Mouse (Mus musculus) myocyte (in vitro differentiated cells): Measurements from ENCODE around the gene Zfp821. TPM values are rescaled to one million over a fixed set of nuclear protein-coding genes. Genes with fewer than 3 reads are reported as not detected.

ENCODE experiments used
- H3K27me3 ChIP-seq: one replicate; pipeline ENCODE4 v1.6.1; 2011; ENCODE audit not compliant: control insufficient read depth, insufficient read depth, insufficient read length
- H3K36me3 ChIP-seq: one replicate; pipeline ENCODE4 v1.6.1; 2011; ENCODE audit not compliant: control insufficient read depth, insufficient read depth
- H3K4me2 ChIP-seq: one replicate; pipeline ENCODE4 v1.6.1; 2011; ENCODE audit warnings: low read depth, control low read depth
- H3K4me3 ChIP-seq: one replicate; pipeline ENCODE4 v1.5.1; 2011; ENCODE audit warnings: mild to moderate bottlenecking, control low read depth, moderate library complexity
- H3K79me2 ChIP-seq: one replicate; pipeline ENCODE4 v1.6.1; 2011; ENCODE audit not compliant: control insufficient read depth, insufficient read depth
- H3ac ChIP-seq: one replicate; pipeline ENCODE4 v1.6.1; 2011; ENCODE audit not compliant: control insufficient read depth, insufficient read length
- CEBPB ChIP-seq: IDR thresholded peaks from 2 replicates; pipeline ENCODE4 v1.6.1; 2011; ENCODE audit warnings: mild to moderate bottlenecking, moderate library complexity; ENCODE audit not compliant: poor library complexity, insufficient read depth, severe bottlenecking
- E2F4 ChIP-seq: IDR thresholded peaks from one replicate; pipeline ENCODE4 v1.6.1; 2011; ENCODE audit warnings: mild to moderate bottlenecking, control low read depth, moderate library complexity; ENCODE audit not compliant: insufficient read depth
- MAX ChIP-seq: IDR thresholded peaks from one replicate; pipeline ENCODE4 v1.6.1; 2011; ENCODE audit warnings: low read depth, mild to moderate bottlenecking, control low read depth
- MYOD1 ChIP-seq, 3 experiments: IDR thresholded peaks; one replicate each; pipeline ENCODE4 v1.6.1; 2011; ENCODE audit warnings: control low read depth in 2 of 3, low read depth in 2 of 3, mild to moderate bottlenecking in 2 of 3, moderate library complexity in 1 of 3; ENCODE audit not compliant: insufficient read length in 2 of 3, control insufficient read depth in 1 of 3
- MYOG ChIP-seq, 3 experiments: IDR thresholded peaks; one replicate each; pipeline ENCODE4 v1.6.1; 2011; ENCODE audit warnings: control low read depth in 2 of 3, low read depth in 2 of 3, mild to moderate bottlenecking in 2 of 3; ENCODE audit not compliant: insufficient read length in 2 of 3, control insufficient read depth in 1 of 3, insufficient read depth in 1 of 3
- POLR2A ChIP-seq: IDR thresholded peaks from one replicate; pipeline ENCODE4 v1.6.1; 2011; ENCODE audit warnings: low read depth, mild to moderate bottlenecking, control low read depth, moderate library complexity; ENCODE audit not compliant: insufficient read length
- POLR2AphosphoS2 ChIP-seq: IDR thresholded peaks from one replicate; pipeline ENCODE4 v1.6.1; 2011; ENCODE audit warnings: low read depth, control low read depth; ENCODE audit not compliant: insufficient read length
- REST ChIP-seq: IDR thresholded peaks from one replicate; pipeline ENCODE4 v1.6.1; 2011; ENCODE audit warnings: mild to moderate bottlenecking, control low read depth, moderate library complexity; ENCODE audit not compliant: insufficient read depth, insufficient read length
- SRF ChIP-seq: IDR thresholded peaks from one replicate; pipeline ENCODE4 v1.6.1; 2011; ENCODE audit warnings: low read depth; ENCODE audit not compliant: control insufficient read depth, insufficient read length
- TCF12 ChIP-seq: IDR thresholded peaks from one replicate; pipeline ENCODE4 v1.6.1; 2011; ENCODE audit warnings: mild to moderate bottlenecking, control low read depth; ENCODE audit not compliant: poor library complexity, insufficient read depth, severe bottlenecking
- TCF3 ChIP-seq: IDR thresholded peaks from one replicate; pipeline ENCODE4 v1.6.1; 2011; ENCODE audit warnings: low read depth, control low read depth; ENCODE audit not compliant: insufficient read length
- USF1 ChIP-seq: IDR thresholded peaks from one replicate; pipeline ENCODE4 v1.6.1; 2011; ENCODE audit warnings: low read depth, mild to moderate bottlenecking, control low read depth, moderate library complexity
- polyA plus RNA-seq: library from polyadenylated mRNA; unstranded; fragments of >200 nt; fragmentation: generic; extraction: Trizol; gene quantifications from one replicate; pipeline ENCODE4 v1.2.1, GENCODE M21; 2012; ENCODE audit warnings: missing spikeins

Zfp821 gene
- polyA plus RNA-seq, 1 experiment: 10.7 TPM

DNA sequence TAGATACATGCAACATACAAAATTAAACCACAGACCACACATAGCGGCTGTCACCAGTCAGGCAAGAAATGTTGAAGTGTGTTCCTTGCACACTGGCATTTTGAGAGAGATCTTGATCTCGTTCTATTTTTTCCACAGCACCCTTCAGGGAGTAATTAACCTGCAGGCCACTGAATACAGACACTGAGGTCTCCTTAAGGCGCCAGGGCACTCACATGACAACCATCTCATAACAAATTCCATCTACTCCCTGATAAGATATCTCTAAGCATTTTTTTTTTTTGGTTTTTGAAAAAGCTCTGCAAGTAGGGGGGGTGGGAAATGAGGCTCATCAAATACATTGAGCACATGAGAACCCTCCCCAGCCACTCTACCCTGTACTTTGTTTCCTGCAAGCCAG is 51.5 kb downstream of the Zfp821 start:
- Histone ChIP-seq H3K4me3 (no peak overlapping the region), H3K27me3 (no peaks in the 10 kb centered on the region), H3ac (no peak overlapping the region), H3K4me2 (no peak overlapping the region), H3K36me3 (no peaks in the 10 kb centered on the region), H3K79me2 (no peaks in the 10 kb centered on the region)
- TF ChIP-seq E2F4: no peak
- no peak for TF ChIP-seq POLR2A
- TF ChIP-seq SRF: no peak
- no peak for TF ChIP-seq TCF3
- no peak for TF ChIP-seq USF1
- no peak for TF ChIP-seq MAX

DNA sequence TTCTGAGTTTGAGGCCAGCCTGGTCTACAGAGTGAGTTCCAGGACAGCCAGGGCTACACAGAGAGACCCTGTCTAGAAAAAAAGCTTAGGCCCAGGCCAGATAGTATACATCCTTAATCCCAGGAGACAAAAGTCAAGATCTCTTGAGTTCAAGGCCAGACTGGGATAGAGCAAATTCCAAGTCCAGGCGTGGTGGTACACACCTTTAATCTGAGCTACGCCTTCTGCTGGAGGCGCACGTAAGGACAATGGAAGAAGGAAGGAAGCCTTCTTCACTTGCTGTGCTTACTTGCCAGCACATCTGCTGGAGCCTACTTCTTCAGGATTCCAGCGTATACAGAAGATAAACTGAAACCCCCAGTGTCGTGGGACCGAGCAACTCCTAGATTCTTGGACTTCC is 54.1 kb downstream of the Zfp821 start:
- H3K4me3 ChIP-seq: no peak overlapping the region
- no peaks in the 10 kb centered on the region for H3K79me2 ChIP-seq
- no peak overlapping the region for H3K4me2 ChIP-seq
- no peaks in the 10 kb centered on the region for H3K27me3 ChIP-seq
- TF ChIP-seq SRF (no peak), REST (no peak), POLR2AphosphoS2 (no peak), E2F4 (no peak), MAX (no peak), USF1 (no peak), CEBPB (no peak), TCF3 (no peak), MYOG (IDR thresholded peaks at IDR 0.05; ENCODE audit: control insufficient read depth in 1 of 3, insufficient read depth in 1 of 3, insufficient read length in 2 of 3, low read depth in 2 of 3) (no peak), POLR2A (no peak), MYOD1 (IDR thresholded peaks at IDR 0.05; ENCODE audit: control insufficient read depth in 1 of 3, insufficient read length in 2 of 3, low read depth in 2 of 3) (no peak), TCF12 (no peak)
- no peaks in the 10 kb centered on the region for H3K36me3 ChIP-seq
- H3ac ChIP-seq: no peak overlapping the region

GRCm38 (mm10) chr8:109760221-109760620 is 54.9 kb downstream of the Zfp821 start:
- H3K36me3 ChIP-seq: no peaks in the 10 kb centered on the region
- no peak overlapping the region for H3K4me3 ChIP-seq
- no peak overlapping the region for H3K4me2 ChIP-seq
- H3K79me2 ChIP-seq: no peaks in the 10 kb centered on the region
- no peaks in the 10 kb centered on the region for H3K27me3 ChIP-seq
- no peak overlapping the region for H3ac ChIP-seq
- TF ChIP-seq POLR2AphosphoS2: no peak
- TF ChIP-seq POLR2A: no peak
- TF ChIP-seq E2F4: no peak
- TF ChIP-seq REST: no peak
- no peak for TF ChIP-seq TCF3
- no peak for TF ChIP-seq MYOD1 (IDR thresholded peaks at IDR 0.05; ENCODE audit: control insufficient read depth in 1 of 3, insufficient read length in 2 of 3, low read depth in 2 of 3)
- no peak for TF ChIP-seq SRF

DNA sequence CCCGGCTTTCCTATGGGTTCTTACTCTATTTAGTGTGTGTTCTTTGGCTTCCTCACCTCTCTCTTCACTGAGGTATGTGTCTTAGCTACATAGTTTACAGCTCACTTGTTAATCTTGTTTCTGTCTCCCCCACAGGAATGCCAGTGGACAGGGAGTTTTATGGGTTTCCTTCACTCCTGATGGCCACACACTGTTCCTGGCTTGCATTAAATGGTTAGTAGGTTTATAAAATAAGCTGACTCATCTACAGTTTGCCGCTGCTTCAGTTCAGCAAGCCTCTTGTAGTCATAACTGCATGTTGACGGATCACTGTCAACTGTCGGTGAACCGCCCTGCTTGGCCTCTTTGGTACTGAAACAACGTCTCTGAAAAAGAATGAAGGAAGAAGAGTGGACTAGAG is 58.7 kb downstream of the Zfp821 start:
- no peaks in the 10 kb centered on the region for H3K36me3 ChIP-seq
- no peaks in the 10 kb centered on the region for H3K79me2 ChIP-seq
- H3K4me3 ChIP-seq: no peak overlapping the region
- TF ChIP-seq MYOG (IDR thresholded peaks at IDR 0.05; ENCODE audit: control insufficient read depth in 1 of 3, insufficient read depth in 1 of 3, insufficient read length in 2 of 3, low read depth in 2 of 3) (no peak), TCF12 (no peak), REST (no peak), MAX (no peak), TCF3 (no peak), SRF (no peak), E2F4 (no peak), POLR2AphosphoS2 (no peak), POLR2A (no peak), USF1 (no peak), CEBPB (no peak), MYOD1 (IDR thresholded peaks at IDR 0.05; ENCODE audit: control insufficient read depth in 1 of 3, insufficient read length in 2 of 3, low read depth in 2 of 3) (no peak)
- H3ac ChIP-seq: no peak overlapping the region
- no peak overlapping the region for H3K4me2 ChIP-seq
- H3K27me3 ChIP-seq: no peaks in the 10 kb centered on the region

- peak overlapping the region; percentile 47 for H3K4me2 ChIP-seq
- H3K79me2 ChIP-seq: no peaks in the 10 kb centered on the region
- H3ac ChIP-seq: no peak overlapping the region
- H3K27me3 ChIP-seq: no peaks in the 10 kb centered on the region
- H3K4me3 ChIP-seq: no peak overlapping the region
- no peaks in the 10 kb centered on the region for H3K36me3 ChIP-seq
- TF ChIP-seq CEBPB (no peak), TCF12 (no peak), TCF3 (no peak), MYOD1 (IDR thresholded peaks at IDR 0.05; ENCODE audit: control insufficient read depth in 1 of 3, insufficient read length in 2 of 3, low read depth in 2 of 3) (no peak), REST (no peak), USF1 (no peak), SRF (no peak), MYOG (IDR thresholded peaks at IDR 0.05; ENCODE audit: control insufficient read depth in 1 of 3, insufficient read depth in 1 of 3, insufficient read length in 2 of 3, low read depth in 2 of 3) (no peak), POLR2AphosphoS2 (no peak), MAX (no peak), E2F4 (no peak), POLR2A (no peak)
Measured at GRCm38 (mm10) chr8:109766081-109766480, 60.7 kb downstream of the Zfp821 start.
